Mouse (Mus musculus): ENCODE measurements at regions not wholly inside any gene's neighbourhood (a gene's known extent, or its start where the extent isn't known, plus 50 kb on each side); places are given as distances from the start of the nearest gene placed in this dataset.

DNA sequence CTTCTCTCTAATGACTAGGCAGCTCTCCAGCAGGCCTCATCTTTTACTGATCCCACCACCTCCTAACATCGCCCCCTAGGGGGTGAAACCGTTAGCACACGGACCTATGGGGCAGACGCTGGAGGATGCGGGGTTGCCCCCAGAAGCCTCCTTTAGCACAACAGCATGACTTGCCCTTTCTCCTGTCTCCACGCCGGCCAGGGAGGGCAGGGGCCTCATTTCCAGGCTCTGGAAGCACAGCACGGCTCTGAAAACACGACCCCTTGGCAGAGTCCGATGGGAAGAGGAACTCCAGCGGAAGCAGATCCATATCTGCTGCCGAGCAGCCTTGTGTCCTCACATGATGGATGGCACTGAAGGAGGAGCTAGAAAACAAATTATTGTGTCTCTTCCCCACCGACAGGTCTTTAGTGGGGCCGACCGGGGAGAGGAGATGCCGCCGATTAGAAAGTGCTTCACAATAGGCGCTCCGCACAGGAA, 165.1 kb upstream of the Irx3 start:
- Histone ChIP-seq H3K4me2 (ENCODE audit: low read depth) (no peak overlapping the region), H3ac (ENCODE audit: control insufficient read depth, insufficient read length) (no peak overlapping the region), H3K79me2 (ENCODE audit: control insufficient read depth, insufficient read depth) (no peaks in the 10 kb centered on the region), H3K4me3 (no peak overlapping the region), H3K27me3 (ENCODE audit: control insufficient read depth, insufficient read depth, insufficient read length) (no peaks in the 10 kb centered on the region), H3K36me3 (ENCODE audit: control insufficient read depth, insufficient read depth) (no peaks in the 10 kb centered on the region)
- TF ChIP-seq POLR2AphosphoS2 (IDR thresholded peaks at IDR 0.05; ENCODE audit: insufficient read length, low read depth) (no peak), TCF3 (IDR thresholded peaks at IDR 0.05; ENCODE audit: insufficient read length, low read depth) (no peak), MAX (IDR thresholded peaks at IDR 0.05; ENCODE audit: low read depth) (no peak), USF1 (IDR thresholded peaks at IDR 0.05; ENCODE audit: low read depth) (no peak)

DNA sequence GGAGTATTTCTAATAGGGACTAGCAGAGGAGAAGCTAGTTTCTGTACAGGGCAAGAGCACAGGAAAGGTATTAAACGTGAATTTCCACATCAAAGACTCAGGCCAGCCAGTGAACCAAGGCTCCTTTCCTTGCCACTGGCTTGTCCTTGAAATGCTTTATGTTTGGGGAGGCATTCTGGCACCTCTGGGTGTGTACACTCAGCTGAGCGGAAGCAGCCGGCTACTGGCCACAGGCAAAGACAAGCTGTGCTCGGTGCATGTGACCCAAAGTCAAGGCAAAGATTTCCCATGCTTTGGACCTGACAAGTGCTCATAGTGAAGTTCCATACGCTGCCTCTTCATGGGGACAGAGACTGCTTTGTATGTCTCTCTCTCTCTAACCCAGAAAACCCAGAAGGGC, 159.8 kb upstream of the Irx3 start:
- Histone ChIP-seq H3K36me3 (ENCODE audit: control insufficient read depth, insufficient read depth) (no peaks in the 10 kb centered on the region), H3K79me2 (ENCODE audit: control insufficient read depth, insufficient read depth) (no peaks in the 10 kb centered on the region), H3K4me2 (ENCODE audit: low read depth) (no peak overlapping the region), H3ac (ENCODE audit: control insufficient read depth, insufficient read length) (no peak overlapping the region), H3K4me3 (no peak overlapping the region), H3K27me3 (ENCODE audit: control insufficient read depth, insufficient read depth, insufficient read length) (no peaks in the 10 kb centered on the region)
- TF ChIP-seq CEBPB (IDR thresholded peaks at IDR 0.05; ENCODE audit: insufficient read depth, poor library complexity, severe bottlenecking), result no peak
- TF ChIP-seq POLR2AphosphoS2 (IDR thresholded peaks at IDR 0.05; ENCODE audit: insufficient read length, low read depth), result no peak
- TF ChIP-seq POLR2A (IDR thresholded peaks at IDR 0.05; ENCODE audit: insufficient read length, low read depth), result no peak
- TF ChIP-seq USF1 (IDR thresholded peaks at IDR 0.05; ENCODE audit: low read depth), result no peak
- no peak for TF ChIP-seq TCF12 (IDR thresholded peaks at IDR 0.05; ENCODE audit: insufficient read depth, poor library complexity, severe bottlenecking)
- no peak for TF ChIP-seq REST (IDR thresholded peaks at IDR 0.05; ENCODE audit: insufficient read depth, insufficient read length)
- no peak for TF ChIP-seq MAX (IDR thresholded peaks at IDR 0.05; ENCODE audit: low read depth)
- no peak for TF ChIP-seq SRF (IDR thresholded peaks at IDR 0.05; ENCODE audit: control insufficient read depth, insufficient read length, low read depth)
- no peak for TF ChIP-seq E2F4 (IDR thresholded peaks at IDR 0.05; ENCODE audit: insufficient read depth)
- TF ChIP-seq MYOD1 (IDR thresholded peaks at IDR 0.05; ENCODE audit: control insufficient read depth in 1 of 3, insufficient read length in 2 of 3, low read depth in 2 of 3), result no peak
- no peak for TF ChIP-seq MYOG (IDR thresholded peaks at IDR 0.05; ENCODE audit: control insufficient read depth in 1 of 3, insufficient read depth in 1 of 3, insufficient read length in 2 of 3, low read depth in 2 of 3)
- TF ChIP-seq TCF3 (IDR thresholded peaks at IDR 0.05; ENCODE audit: insufficient read length, low read depth), result no peak

DNA sequence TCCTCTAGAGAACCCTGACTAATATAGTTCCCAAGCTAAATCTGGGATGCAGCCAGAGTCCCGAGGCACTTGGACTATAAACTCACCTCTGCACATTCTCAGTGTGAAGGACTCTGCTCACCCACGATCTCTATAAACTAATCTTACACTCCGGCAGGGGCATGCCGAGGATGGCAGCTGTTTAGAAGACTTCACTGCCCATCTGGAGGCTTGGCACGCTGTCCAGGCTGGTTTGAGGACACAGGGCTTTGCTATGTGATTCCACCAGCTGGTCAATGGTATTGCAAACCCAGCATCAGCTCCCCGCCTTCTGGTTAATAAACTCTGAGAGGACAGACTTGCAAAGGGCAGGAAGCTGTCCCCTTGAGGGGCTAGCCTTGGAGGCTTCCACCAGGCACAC, 153.3 kb upstream of the Irx3 start:
- TF ChIP-seq MYOD1 (IDR thresholded peaks at IDR 0.05; ENCODE audit: control insufficient read depth in 1 of 3, insufficient read length in 2 of 3, low read depth in 2 of 3) (peak in 2 of 3 experiments; percentile 68 to 87), E2F4 (IDR thresholded peaks at IDR 0.05; ENCODE audit: insufficient read depth) (no peak), TCF12 (IDR thresholded peaks at IDR 0.05; ENCODE audit: insufficient read depth, poor library complexity, severe bottlenecking) (peak; percentile 23), SRF (IDR thresholded peaks at IDR 0.05; ENCODE audit: control insufficient read depth, insufficient read length, low read depth) (no peak), USF1 (IDR thresholded peaks at IDR 0.05; ENCODE audit: low read depth) (no peak), POLR2A (IDR thresholded peaks at IDR 0.05; ENCODE audit: insufficient read length, low read depth) (no peak), CEBPB (IDR thresholded peaks at IDR 0.05; ENCODE audit: insufficient read depth, poor library complexity, severe bottlenecking) (no peak), POLR2AphosphoS2 (IDR thresholded peaks at IDR 0.05; ENCODE audit: insufficient read length, low read depth) (no peak), MYOG (IDR thresholded peaks at IDR 0.05; ENCODE audit: control insufficient read depth in 1 of 3, insufficient read depth in 1 of 3, insufficient read length in 2 of 3, low read depth in 2 of 3) (peak; percentile 8 to 66 (median 61)), TCF3 (IDR thresholded peaks at IDR 0.05; ENCODE audit: insufficient read length, low read depth) (no peak)
- Histone ChIP-seq H3K4me2 (ENCODE audit: low read depth) (no peak overlapping the region), H3K36me3 (ENCODE audit: control insufficient read depth, insufficient read depth) (no peaks in the 10 kb centered on the region), H3K79me2 (ENCODE audit: control insufficient read depth, insufficient read depth) (no peaks in the 10 kb centered on the region), H3K4me3 (no peak overlapping the region), H3ac (ENCODE audit: control insufficient read depth, insufficient read length) (no peak overlapping the region), H3K27me3 (ENCODE audit: control insufficient read depth, insufficient read depth, insufficient read length) (no peaks in the 10 kb centered on the region)

DNA sequence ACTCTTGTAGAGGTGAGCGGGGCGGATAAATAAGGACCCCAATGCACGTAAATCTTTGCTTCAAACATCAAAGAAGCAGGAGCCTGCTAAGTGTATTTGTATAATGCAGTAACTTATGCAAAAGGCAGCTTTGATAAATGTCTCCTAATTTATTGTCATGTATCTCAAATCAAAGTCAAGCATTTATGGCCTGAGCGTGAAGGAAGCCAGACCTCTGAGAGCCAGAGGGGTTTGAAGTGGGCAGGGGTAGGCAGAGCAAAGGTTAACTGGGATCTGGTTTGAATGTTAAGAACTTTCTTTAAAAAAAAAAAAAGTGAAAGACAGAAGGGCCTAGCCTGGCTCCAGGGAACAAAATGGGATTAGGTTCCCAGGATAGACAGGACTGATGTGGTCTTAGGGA, 151.1 kb upstream of the Irx3 start:
- Histone ChIP-seq H3K4me2 (ENCODE audit: low read depth) (no peak overlapping the region), H3K79me2 (ENCODE audit: control insufficient read depth, insufficient read depth) (no peaks in the 10 kb centered on the region), H3K4me3 (no peak overlapping the region), H3K36me3 (ENCODE audit: control insufficient read depth, insufficient read depth) (no peaks in the 10 kb centered on the region), H3K27me3 (ENCODE audit: control insufficient read depth, insufficient read depth, insufficient read length) (no peaks in the 10 kb centered on the region), H3ac (ENCODE audit: control insufficient read depth, insufficient read length) (no peak overlapping the region)
- TF ChIP-seq USF1 (IDR thresholded peaks at IDR 0.05; ENCODE audit: low read depth) (no peak), MAX (IDR thresholded peaks at IDR 0.05; ENCODE audit: low read depth) (no peak), MYOG (IDR thresholded peaks at IDR 0.05; ENCODE audit: control insufficient read depth in 1 of 3, insufficient read depth in 1 of 3, insufficient read length in 2 of 3, low read depth in 2 of 3) (no peak), TCF12 (IDR thresholded peaks at IDR 0.05; ENCODE audit: insufficient read depth, poor library complexity, severe bottlenecking) (no peak)

DNA sequence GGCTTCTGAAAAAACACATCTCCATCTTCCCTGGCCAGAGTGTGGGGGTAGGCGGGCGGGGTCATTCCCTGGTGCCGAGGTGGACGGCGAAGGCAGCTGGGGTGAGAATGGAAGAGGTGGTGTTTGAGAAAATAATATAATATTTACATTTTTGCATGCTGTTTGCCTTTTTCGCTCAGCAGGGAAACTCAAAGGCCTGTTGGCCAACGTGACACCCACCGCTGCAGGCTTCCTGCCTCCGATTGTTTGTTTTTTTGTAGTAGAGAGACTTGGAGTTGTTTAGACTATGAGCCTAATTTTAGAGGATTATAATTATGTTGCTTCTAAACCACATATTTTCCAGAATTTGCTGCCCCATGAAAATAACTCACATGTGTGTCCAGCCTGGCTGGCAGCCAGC, 147.2 kb upstream of the Irx3 start:
- H3K4me2 ChIP-seq (ENCODE audit: low read depth), result no peak overlapping the region
- TF ChIP-seq POLR2A (IDR thresholded peaks at IDR 0.05; ENCODE audit: insufficient read length, low read depth) (no peak), MYOD1 (IDR thresholded peaks at IDR 0.05; ENCODE audit: control insufficient read depth in 1 of 3, insufficient read length in 2 of 3, low read depth in 2 of 3) (no peak), TCF12 (IDR thresholded peaks at IDR 0.05; ENCODE audit: insufficient read depth, poor library complexity, severe bottlenecking) (no peak), MYOG (IDR thresholded peaks at IDR 0.05; ENCODE audit: control insufficient read depth in 1 of 3, insufficient read depth in 1 of 3, insufficient read length in 2 of 3, low read depth in 2 of 3) (no peak), USF1 (IDR thresholded peaks at IDR 0.05; ENCODE audit: low read depth) (no peak), CEBPB (IDR thresholded peaks at IDR 0.05; ENCODE audit: insufficient read depth, poor library complexity, severe bottlenecking) (no peak)
- H3K27me3 ChIP-seq (ENCODE audit: control insufficient read depth, insufficient read depth, insufficient read length), result no peaks in the 10 kb centered on the region
- no peaks in the 10 kb centered on the region for H3K36me3 ChIP-seq (ENCODE audit: control insufficient read depth, insufficient read depth)
- H3K4me3 ChIP-seq, result no peak overlapping the region
- H3ac ChIP-seq (ENCODE audit: control insufficient read depth, insufficient read length), result no peak overlapping the region
- no peaks in the 10 kb centered on the region for H3K79me2 ChIP-seq (ENCODE audit: control insufficient read depth, insufficient read depth)
